Mouse (Mus musculus) A20 (cell line): ENCODE measurements around the gene Rbpjl.

Experiments
- DNase-seq: peaks from one replicate; pipeline ENCODE4 v3.0.0-alpha.2; 2011; ENCODE audit warnings: low read depth, low spot score

The Rbpjl gene

GRCm38 (mm10) chr2:164393126-164393525 lies 9.8 kb upstream of the Rbpjl start:
- no peak for DNase-seq

DNA sequence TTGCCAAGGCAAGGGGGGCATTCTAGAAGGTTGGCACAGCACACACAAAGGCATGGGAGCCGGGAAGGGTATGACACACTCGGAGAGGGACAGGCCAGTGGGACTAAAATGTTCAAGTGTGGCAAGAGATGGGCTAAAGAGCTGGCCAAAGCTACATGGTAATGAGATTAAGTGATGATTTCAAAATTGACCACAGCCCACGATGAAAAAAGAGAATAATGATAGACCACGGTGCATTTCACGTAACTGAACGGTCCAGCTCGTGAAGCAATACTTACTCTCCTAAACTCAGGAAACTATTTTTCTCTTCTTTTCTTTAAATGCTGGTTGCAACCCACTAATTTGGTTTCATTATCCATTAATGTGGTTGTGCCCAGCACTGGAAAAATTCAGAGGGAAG lies 6.9 kb upstream of the Rbpjl start:
- DNase-seq = no peak

DNA sequence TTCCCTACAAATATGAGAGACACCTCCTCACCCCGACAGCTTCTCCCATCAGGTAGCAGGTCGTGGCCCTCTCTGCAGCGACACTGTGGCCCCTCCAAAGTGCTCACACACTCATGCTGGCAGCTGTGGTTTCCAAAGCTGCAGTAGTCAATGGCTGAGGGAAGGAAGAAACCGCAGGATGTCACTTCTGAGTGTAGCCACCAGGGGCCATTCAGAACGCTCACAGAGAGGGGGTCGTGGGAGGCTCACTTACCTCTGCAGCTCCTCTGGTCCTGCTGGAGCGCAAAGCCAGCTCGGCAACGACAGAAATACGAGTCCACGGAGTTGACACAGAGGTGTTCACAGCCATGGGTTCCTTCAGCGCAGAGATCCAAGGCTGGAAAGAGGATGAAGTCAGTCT lies 6.0 kb upstream of the Rbpjl start:
- no peak for DNase-seq

- DNase-seq = no peak
Observed at GRCm38 (mm10) chr2:164403396-164404081, 598 bp downstream of the Rbpjl start.

- no peak for DNase-seq
Observed at GRCm38 (mm10) chr2:164404082-164404990, 1.4 kb downstream of the Rbpjl start.

DNA sequence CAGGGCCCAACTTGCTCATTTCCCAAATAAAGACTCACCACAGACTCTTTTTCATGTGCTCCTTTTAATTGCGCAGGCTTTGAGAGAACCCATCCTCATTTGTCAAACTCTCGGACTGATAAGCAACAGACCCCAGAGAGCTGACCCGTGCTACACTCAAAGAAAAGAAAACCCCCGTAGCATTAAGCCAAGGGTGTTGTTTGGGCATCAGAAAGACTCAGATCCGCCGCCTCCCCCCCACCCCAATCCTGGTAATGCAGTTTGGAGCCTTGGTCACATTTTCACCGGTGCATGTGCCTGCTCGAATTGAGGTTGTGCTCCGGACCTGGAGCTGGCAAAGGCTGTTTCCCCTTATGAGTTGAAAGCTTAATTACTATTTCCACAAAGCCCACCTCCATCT lies 2.1 kb downstream of the Rbpjl start, which contains the start of gene Matn4:
Gene Matn4, minus strand, starts transcription at position 101 of the 400 bp plus-strand sequence.
- no peak for DNase-seq

DNA sequence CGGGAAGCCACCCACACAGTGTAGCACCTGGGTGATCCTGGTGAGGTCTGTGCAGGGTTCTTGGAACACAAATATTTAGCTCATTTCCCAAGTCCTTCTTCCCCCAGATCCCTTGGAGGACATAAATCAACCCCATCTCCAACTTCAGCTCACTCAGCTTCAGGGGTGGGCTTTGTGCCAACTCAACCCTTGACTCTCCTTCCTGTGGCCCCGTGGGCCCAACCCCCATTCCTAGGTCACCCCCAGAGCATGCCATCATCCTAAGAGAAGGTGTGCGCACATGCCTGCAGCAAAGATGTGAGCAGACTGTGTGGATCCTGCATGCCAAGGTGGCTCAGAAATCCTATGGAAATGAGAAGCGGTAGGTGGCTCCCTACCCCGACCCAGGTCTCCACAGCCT lies 2.6 kb downstream of the Rbpjl start:
- no peak for DNase-seq

DNA sequence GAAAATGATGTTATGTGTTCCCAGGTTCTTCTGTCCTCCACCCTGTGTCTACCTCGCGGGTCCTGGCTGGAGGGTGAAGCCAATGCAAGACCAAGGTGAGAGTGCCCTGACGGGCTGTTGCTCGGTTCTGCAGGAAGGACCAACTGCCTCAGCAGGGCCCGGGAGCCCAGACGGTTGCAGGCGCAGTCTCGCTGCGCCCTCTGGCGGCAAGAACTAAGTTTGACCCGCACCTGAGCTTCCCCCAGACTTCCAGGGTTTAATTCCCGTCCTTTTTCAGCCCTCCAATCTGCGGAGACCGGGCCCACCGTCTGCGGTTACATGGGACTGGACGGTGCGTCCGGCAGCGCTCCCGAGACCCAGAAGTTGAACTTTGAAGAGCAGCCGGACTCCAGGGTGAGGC lies 4.8 kb downstream of the Rbpjl start:
- peak; percentile 59 for DNase-seq

DNA sequence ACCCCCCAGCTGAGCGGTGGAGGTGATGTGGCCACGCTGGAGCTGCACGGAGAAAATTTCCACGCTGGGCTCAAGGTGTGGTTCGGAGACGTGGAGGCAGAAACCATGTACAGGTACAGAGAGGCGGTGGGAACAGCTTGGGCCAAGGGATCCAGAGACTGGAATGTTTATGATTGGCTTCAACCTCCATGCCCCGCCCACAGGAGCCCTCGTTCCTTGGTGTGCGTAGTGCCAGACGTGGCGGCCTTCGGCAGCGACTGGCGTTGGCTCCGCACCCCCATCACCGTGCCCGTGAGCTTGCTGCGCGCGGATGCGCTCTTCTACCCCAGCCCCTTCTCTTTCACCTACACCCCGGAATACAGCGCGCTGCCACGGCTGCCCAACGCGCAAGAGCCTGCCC lies 11.2 kb downstream of the Rbpjl start:
- DNase-seq = no peak

- DNase-seq = no peak
Observed at GRCm38 (mm10) chr2:164414581-164414980, 11.6 kb downstream of the Rbpjl start.

DNA sequence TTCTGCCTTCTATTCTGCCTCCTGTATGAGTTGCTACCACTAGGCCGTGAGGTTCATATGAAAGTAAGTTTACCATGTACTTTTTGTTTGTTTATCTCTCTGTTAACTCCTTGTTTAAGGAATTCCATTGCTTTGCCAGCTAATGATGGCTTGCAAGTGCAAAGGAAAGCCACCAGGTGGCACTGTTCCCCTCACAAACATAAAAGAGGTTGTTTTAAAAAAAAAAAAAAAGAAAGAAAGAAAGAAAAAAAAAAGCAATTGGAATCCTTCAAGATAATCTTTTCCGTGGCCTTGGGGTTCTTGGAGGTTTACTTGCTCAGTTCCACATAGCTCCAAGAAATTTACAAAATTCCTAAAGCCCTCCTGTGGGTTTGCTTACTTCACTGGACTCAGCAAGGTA lies 14.3 kb downstream of the Rbpjl start:
- DNase-seq = peak; percentile 68

- DNase-seq = peak; percentile 71
Observed at GRCm38 (mm10) chr2:164418308-164418875, 15.5 kb downstream of the Rbpjl start.

- DNase-seq = no peak
Observed at GRCm38 (mm10) chr2:164419489-164419888, 16.5 kb downstream of the Rbpjl start.

GRCm38 (mm10) chr2:164421306-164421705 lies 18.4 kb downstream of the Rbpjl start:
- DNase-seq = no peak

DNA sequence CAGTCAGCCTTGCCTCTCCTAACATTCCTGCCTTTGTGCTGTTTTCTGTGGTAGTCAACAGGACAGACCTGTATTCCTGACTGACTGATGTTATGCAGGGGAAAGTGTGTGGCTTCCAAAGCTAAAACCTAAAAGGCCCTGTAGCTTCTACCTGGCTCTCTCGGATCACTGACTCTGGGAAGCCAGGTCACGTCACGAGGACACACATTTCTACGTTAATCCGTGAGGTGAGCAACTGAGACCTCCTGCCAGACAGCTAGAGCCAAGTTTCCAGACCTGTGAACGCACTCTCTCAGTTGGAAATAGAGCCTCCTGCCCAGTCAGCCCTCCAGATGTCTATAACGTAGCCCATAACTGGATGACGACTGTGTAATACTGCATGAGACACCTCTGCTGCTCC lies 19.0 kb downstream of the Rbpjl start:
- no peak for DNase-seq

GRCm38 (mm10) chr2:164422675-164423393 lies 19.9 kb downstream of the Rbpjl start:
- DNase-seq = peak; percentile 63

- DNase-seq = no peak
Observed at GRCm38 (mm10) chr2:164423464-164423863, 20.5 kb downstream of the Rbpjl start.

GRCm38 (mm10) chr2:164424406-164424805 lies 21.5 kb downstream of the Rbpjl start:
- no peak for DNase-seq

GRCm38 (mm10) chr2:164425401-164425800 lies 22.5 kb downstream of the Rbpjl start:
- DNase-seq = no peak

- DNase-seq = no peak
Observed at GRCm38 (mm10) chr2:164426121-164426520, 23.2 kb downstream of the Rbpjl start.

DNA sequence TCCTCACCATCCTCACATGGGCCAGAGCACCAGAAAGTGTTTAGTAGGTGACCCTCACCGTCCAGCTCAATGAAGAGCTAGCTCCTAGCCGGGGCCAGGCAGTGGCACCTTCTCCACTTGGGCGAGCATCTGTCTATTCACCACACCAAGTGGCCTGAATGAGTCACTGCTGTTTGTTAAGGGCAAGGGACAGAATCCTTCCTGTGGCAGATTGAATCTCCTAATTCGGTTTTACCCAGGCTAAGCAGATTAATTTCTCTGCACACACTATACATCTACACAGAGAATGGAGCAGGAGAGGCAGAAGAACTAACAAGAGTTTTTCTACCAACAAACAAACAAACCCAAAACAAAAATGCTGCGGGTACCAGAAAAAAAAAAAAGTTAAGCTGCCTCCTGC lies 24.0 kb downstream of the Rbpjl start:
- no peak for DNase-seq

GRCm38 (mm10) chr2:164428451-164428850 lies 25.5 kb downstream of the Rbpjl start:
- no peak for DNase-seq
